Mouse (Mus musculus): ENCODE results near the gene Igfbp5.

Igfbp5 gene

GRCm38 (mm10) chr1:72874287-72875211 lies at the start of gene Igfbp5:
Gene Igfbp5 (minus strand): TSS chr1:72874884.
- no peak for ATAC-seq (ENCODE audit: insufficient number of reproducible peaks, low FRiP score, low TSS enrichment)

DNA sequence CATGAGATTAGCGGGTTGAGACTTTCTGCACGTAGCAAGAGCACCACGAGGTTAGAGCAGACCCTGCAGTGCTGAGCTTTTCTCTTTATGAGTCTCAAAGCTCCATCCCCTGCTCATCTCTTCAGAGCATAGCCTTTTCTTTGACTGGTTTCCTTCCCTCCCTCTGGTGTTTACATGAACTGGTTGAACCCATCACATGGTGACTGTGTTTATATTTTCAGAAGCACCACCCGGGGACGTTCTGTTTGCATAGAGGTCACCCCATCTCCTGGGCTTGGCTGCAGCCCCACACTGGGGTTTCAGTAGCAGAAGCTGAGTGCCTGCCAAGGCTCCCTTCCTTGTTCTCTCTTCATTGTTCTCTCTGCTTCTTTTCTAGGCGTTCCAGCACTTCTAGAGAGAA lies 40.1 kb upstream of the Igfbp5 start:
- no peak for ATAC-seq (ENCODE audit: insufficient number of reproducible peaks, low FRiP score, low TSS enrichment)

DNA sequence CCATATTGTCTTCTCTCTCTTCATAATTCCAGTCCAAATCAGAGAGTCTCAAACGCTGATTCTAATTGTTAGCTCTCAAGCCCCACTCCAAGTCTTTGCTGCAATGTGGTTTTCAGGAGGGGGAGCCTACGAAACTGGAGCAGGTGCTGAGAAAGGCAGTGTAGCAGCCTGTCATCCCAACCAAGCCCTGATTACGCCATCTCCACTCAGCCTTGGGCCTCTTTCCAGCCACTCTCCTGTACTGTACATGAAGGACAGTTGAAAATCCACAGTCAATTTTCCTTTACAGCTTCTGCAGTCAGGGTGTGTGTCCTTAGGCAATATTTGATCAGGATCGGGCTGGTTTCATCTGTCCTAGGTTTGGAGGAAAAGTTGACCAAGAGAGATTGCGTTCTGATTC lies 38.4 kb upstream of the Igfbp5 start:
- ATAC-seq (ENCODE audit: insufficient number of reproducible peaks, low FRiP score, low TSS enrichment): no peak

GRCm38 (mm10) chr1:72895821-72896220 lies 21.1 kb upstream of the Igfbp5 start:
- no peak for ATAC-seq (ENCODE audit: insufficient number of reproducible peaks, low FRiP score, low TSS enrichment)

DNA sequence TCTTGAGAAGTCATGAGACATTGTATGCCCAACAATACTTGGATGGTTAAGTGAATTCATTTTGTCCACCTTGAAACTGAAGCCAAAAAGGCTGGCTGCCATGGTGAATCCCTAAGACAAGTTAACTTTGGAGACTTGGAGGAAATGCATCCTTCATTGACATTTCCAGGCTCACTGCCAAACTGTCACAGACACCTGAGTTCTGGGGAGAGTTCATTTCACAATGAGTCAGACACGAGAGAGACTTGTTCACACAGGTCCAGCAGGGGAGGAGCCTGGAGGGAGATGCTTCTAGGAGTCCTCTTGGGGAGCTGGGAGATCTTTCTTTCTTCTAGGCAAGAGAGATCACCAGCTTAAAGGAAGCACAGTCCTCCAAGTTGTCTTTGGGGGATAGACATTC lies 13.2 kb upstream of the Igfbp5 start:
- ATAC-seq (ENCODE audit: insufficient number of reproducible peaks, low FRiP score, low TSS enrichment): no peak

GRCm38 (mm10) chr1:72885819-72886169 lies 11.1 kb upstream of the Igfbp5 start:
- ATAC-seq (ENCODE audit: insufficient number of reproducible peaks, low FRiP score, low TSS enrichment): no peak

DNA sequence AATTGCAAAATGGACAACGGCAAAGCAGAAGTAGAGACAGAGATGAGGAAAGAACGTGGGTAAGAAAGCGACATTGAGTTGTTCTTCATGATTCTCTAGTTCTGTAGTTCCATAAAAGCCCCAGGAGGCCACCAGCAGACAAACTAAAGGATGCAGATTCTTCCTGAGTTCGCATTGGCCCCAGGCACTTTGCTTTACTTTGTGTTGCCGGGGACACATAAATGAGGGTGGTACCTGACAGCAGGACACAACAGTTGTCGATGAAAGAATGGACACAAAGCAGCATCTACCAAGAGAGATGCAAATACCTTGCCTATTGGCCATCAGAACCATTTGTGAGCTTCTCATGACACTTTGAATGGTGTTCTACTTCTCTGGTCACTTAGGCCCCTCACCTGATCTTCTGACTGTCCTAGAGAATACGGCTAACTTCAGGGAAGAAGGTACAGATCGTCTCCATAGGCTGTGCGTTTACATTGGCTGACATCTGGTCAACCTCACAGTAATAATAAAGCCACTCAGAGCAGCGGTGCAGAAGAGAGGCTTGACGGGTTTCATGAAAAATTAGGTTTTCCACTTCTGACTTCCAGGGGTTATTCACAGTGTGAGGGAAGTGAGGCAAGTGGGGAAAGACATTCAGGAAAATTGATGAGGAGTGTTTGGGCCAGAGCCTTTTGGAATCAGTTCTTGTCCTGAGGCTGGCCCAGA lies 10.6 kb upstream of the Igfbp5 start:
- no peak for ATAC-seq (ENCODE audit: insufficient number of reproducible peaks, low FRiP score, low TSS enrichment)

DNA sequence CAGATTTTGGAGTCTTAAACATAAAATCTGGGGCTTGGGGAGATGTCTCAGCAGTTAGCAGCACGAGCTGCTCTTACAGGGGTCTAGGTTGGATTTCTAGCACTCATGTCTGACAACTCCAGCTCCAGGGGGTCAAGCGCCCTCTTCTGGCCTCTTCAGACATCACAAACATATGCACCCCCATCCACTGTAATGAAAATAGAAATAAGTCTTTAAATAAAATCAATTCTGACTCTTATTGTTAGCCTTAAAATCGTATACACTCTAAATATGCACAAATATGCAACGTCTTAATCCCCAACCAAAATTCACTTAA lies 4.6 kb upstream of the Igfbp5 start:
- ATAC-seq (ENCODE audit: insufficient number of reproducible peaks, low FRiP score, low TSS enrichment): no peak

DNA sequence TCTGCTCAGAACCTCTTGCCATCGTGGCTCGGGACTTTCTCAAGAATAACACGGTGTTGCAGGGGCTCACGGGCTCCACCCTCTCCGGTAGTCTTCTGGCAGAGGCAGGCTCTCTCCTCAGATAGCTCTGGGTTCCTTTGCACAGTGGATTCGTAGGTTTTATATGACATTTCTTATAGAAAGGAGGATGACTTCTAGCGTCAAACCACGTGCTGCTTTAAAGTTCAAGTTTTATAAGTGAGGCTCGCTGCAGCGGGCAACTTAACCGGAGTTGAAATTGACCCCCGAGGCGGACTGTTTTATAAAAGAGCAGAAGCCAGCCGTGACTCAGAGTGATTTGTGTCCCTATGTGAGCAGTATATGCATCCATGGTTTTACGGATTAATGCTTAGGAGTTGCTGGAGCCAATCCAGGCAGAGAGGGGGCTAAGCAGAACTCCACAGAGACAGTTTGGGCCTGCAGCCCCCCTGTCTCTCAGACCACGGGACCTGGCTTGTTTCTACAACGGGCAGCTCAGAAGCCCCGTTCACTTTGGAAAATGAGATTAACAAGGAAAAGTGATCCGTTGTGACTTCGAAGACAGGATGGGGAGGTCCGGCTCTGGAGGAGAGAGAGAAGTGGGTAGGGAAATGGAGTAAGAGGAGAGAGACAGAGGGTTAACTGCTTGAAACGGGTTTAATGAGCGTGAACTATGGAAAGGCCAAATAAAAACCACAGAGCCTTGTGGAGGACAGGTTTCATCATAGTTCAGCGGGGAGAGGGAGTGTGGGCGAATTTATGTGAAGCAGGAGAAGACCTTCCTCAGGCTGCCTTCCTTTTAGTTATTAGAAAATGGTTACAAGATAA lies 4.0 kb upstream of the Igfbp5 start:
- no peak for ATAC-seq (ENCODE audit: insufficient number of reproducible peaks, low FRiP score, low TSS enrichment)

- ATAC-seq (ENCODE audit: insufficient number of reproducible peaks, low FRiP score, low TSS enrichment): peak; percentile 79
These were observed 3.2 kb upstream of the Igfbp5 start for GRCm38 (mm10) chr1:72877892-72878291.

- ATAC-seq (ENCODE audit: insufficient number of reproducible peaks, low FRiP score, low TSS enrichment): no peak
These were observed 1.4 kb upstream of the Igfbp5 start for GRCm38 (mm10) chr1:72876111-72876510.

DNA sequence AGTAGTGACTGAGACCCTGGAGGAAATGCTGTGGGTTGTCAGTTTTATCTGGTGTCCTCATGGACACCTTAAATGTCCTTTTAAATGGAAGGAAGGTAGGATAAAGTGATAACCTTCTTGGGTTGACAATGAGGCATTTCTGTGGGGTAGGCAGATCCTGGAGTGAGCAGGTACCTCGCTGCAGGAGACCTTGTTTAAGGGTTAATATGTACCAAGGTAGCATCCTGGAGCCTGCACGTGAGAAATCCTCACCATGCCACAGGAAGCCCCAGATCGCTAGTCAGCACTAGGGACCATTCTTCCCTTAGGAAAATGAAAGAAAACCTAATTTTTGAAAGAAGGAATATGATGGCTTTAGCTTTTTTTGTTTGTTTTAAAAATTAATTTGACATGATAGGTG lies 1.0 kb upstream of the Igfbp5 start:
- ATAC-seq (ENCODE audit: insufficient number of reproducible peaks, low FRiP score, low TSS enrichment): no peak

DNA sequence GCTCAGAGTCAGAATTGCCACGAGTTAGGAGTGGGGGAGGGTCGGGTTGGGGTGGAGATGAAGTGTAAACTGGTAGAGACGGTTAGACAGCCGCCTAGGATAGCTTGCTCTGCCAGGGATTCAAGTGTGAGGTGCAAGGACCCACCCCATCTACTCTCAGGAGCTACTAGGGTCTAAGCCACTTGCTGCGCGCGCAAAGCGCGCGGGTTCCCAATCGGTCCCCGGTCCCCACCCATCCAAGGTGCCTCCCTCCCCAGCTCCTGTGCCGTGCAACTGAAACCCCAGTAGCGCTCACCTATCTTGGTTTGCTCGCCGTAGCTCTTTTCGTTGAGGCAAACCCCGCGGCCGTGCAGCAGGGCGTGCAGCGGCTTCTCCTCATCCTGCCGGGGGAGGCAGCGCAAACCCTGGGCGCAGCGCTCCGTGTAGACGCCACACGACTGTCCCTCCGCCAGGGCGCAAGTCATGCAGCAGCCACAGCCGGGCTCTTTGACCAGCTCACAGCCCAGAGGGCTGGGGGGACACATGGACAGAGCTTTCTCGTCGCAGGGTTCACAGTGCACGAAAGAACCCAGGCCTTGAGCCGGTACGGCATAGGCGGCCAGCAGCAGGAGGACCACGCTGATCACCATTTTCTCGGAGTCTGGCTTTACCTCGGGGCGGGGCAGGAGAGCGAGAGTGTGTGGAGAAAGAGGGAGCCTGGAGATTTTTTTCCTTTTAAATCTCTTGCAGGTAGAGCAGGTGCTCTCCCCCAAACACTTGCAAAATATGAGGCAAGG lies 985 bp downstream of the Igfbp5 start:
- ATAC-seq (ENCODE audit: insufficient number of reproducible peaks, low FRiP score, low TSS enrichment): peak; percentile 11; the same call in 1 of the 2 replicates

GRCm38 (mm10) chr1:72873078-72873477 lies 1.6 kb downstream of the Igfbp5 start:
- ATAC-seq (ENCODE audit: insufficient number of reproducible peaks, low FRiP score, low TSS enrichment): no peak

GRCm38 (mm10) chr1:72872521-72872920 lies 2.2 kb downstream of the Igfbp5 start:
- ATAC-seq (ENCODE audit: insufficient number of reproducible peaks, low FRiP score, low TSS enrichment): no peak

GRCm38 (mm10) chr1:72871697-72872411 lies 2.8 kb downstream of the Igfbp5 start:
- 0 out of 2 replicates have a peak, but pooled peaks have one; percentile 5 for ATAC-seq (ENCODE audit: insufficient number of reproducible peaks, low FRiP score, low TSS enrichment)

- ATAC-seq (ENCODE audit: insufficient number of reproducible peaks, low FRiP score, low TSS enrichment): no peak
These were observed 3.4 kb downstream of the Igfbp5 start for GRCm38 (mm10) chr1:72871337-72871696.

DNA sequence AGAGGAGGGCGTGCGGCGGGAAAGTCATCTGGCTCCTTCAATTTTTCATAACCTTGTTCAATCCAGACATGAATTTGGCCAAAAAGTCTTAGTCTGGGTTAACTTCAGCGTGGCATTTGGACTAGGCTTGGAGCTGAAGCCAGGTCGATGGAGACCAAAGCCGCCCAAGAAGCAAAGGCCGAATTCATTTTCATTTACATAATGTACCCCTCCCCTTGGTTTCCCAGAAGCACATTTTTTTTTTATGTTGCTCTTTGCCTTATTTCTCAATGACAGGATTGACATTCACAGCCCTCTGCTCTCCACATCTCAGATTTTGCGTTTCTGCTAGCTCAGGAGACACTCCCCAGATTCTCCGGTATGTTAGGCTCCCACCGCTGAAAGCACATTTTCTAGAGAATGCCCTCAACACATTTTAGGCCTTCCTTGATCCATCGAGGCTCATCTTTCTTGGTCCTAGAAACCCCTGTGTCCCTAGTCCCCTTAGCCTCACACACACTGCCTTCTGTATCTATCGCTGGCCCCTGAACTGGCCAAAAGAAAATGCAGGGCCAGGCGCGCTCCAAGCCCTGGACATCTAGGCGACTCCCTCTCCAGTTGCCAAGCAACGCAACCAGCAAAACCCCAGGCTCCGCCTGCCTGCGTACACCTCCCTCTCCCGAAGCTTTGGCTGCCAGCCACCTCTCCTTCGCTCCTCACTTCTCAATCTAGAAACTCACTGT lies 3.9 kb downstream of the Igfbp5 start:
- ATAC-seq (ENCODE audit: insufficient number of reproducible peaks, low FRiP score, low TSS enrichment): peak; percentile 56

All from cerebellum, adult (tissue).